Mouse (Mus musculus): ENCODE data around the gene Ano10. TPM values are rescaled to one million over a fixed set of nuclear protein-coding genes. Genes with fewer than 3 reads are reported as not detected.

Gene Ano10
- polyA plus RNA-seq, 1 experiment from 2014 or later, result 38.0 TPM

GRCm38 (mm10) chr9:122269256-122270041 is 24.8 kb downstream of the Ano10 start:
- peaks cover 66% of the 10 kb centered on the region for H3K36me3 ChIP-seq

GRCm38 (mm10) chr9:122265526-122266210 is 28.6 kb downstream of the Ano10 start:
- 86% methylated on average over 10 of the region's 10 CpGs for WGBS
- H3K4me1 ChIP-seq, result no peaks in the 10 kb centered on the region
- H3K9ac ChIP-seq, result no peak overlapping the region
- H3K27ac ChIP-seq, result no peak overlapping the region
- ATAC-seq (ENCODE audit: low FRiP score, low read depth), result no peak
- H3K36me3 ChIP-seq, result peaks cover 59% of the 10 kb centered on the region
- H3K9me3 ChIP-seq, result no peaks in the 10 kb centered on the region
- no peak overlapping the region for H3K4me3 ChIP-seq
- H3K4me2 ChIP-seq (replicated peaks), result no peak overlapping the region
- H3K27me3 ChIP-seq, result no peaks in the 10 kb centered on the region

More at GRCm38 (mm10) chr9:122269256-122270041, 24.8 kb downstream of the Ano10 start:
- no peak overlapping the region for H3K27ac ChIP-seq
- no peak overlapping the region for H3K4me3 ChIP-seq
- H3K9me3 ChIP-seq, result no peaks in the 10 kb centered on the region
- H3K9ac ChIP-seq, result no peak overlapping the region
- no peaks in the 10 kb centered on the region for H3K27me3 ChIP-seq
- H3K4me1 ChIP-seq, result no peaks in the 10 kb centered on the region
- ATAC-seq (ENCODE audit: low FRiP score, low read depth), result no peak
- no peak overlapping the region for H3K4me2 ChIP-seq (replicated peaks)
- 85% methylated on average over 3 of the region's 3 CpGs for WGBS

GRCm38 (mm10) chr9:122263140-122263539 is 31.1 kb downstream of the Ano10 start:
- no peaks in the 10 kb centered on the region for H3K4me1 ChIP-seq
- peaks cover 71% of the 10 kb centered on the region for H3K36me3 ChIP-seq
- no peak overlapping the region for H3K4me2 ChIP-seq (replicated peaks)
- no peak overlapping the region for H3K27ac ChIP-seq
- ATAC-seq (ENCODE audit: low FRiP score, low read depth), result no peak
- H3K9ac ChIP-seq, result no peak overlapping the region
- H3K4me3 ChIP-seq, result no peak overlapping the region
- H3K27me3 ChIP-seq, result no peaks in the 10 kb centered on the region
- H3K9me3 ChIP-seq, result no peaks in the 10 kb centered on the region

GRCm38 (mm10) chr9:122254386-122254785 is 39.8 kb downstream of the Ano10 start:
- Histone ChIP-seq H3K27me3 (no peaks in the 10 kb centered on the region), H3K4me2 (replicated peaks) (no peak overlapping the region), H3K9ac (no peak overlapping the region), H3K36me3 (peaks cover 77% of the 10 kb centered on the region), H3K27ac (no peak overlapping the region), H3K4me1 (peaks cover 5% of the 10 kb centered on the region; the same call in 1 of the 2 replicates), H3K9me3 (no peaks in the 10 kb centered on the region), H3K4me3 (no peak overlapping the region)
- WGBS, result 93% methylated on average over 3 of the region's 3 CpGs
- ATAC-seq (ENCODE audit: low FRiP score, low read depth), result no peak

- Histone ChIP-seq H3K27me3 (no peaks in the 10 kb centered on the region), H3K4me1 (peaks cover 15% of the 10 kb centered on the region), H3K9me3 (no peaks in the 10 kb centered on the region), H3K4me2 (replicated peaks) (no peak overlapping the region), H3K27ac (no peak overlapping the region), H3K36me3 (peaks cover 61% of the 10 kb centered on the region), H3K9ac (no peak overlapping the region), H3K4me3 (no peak overlapping the region)
- no peak for ATAC-seq (ENCODE audit: low FRiP score, low read depth)
- 86% methylated on average over 1 of the region's 1 CpGs for WGBS
These were observed 42.1 kb downstream of the Ano10 start for GRCm38 (mm10) chr9:122252113-122252512.

GRCm38 (mm10) chr9:122248168-122248567 is 46.1 kb downstream of the Ano10 start:
- no peak for ATAC-seq (ENCODE audit: low FRiP score, low read depth)
- 0 out of 2 replicates have a peak, but pooled peaks cover 2% of the 10 kb centered on the region for H3K27me3 ChIP-seq
- WGBS, result 41% methylated on average over 8 of the region's 8 CpGs
- H3K36me3 ChIP-seq, result peaks cover 47% of the 10 kb centered on the region
- H3K27ac ChIP-seq, result no peak overlapping the region
- H3K4me2 ChIP-seq (replicated peaks), result no peak overlapping the region
- H3K4me3 ChIP-seq, result no peak overlapping the region
- no peak overlapping the region for H3K9ac ChIP-seq
- peaks cover 15% of the 10 kb centered on the region for H3K4me1 ChIP-seq
- no peaks in the 10 kb centered on the region for H3K9me3 ChIP-seq

GRCm38 (mm10) chr9:122247430-122248027 is 46.7 kb downstream of the Ano10 start:
- H3K9me3 ChIP-seq, result no peaks in the 10 kb centered on the region
- 44% methylated on average over 13 of the region's 13 CpGs for WGBS
- H3K4me1 ChIP-seq, result peaks cover 20% of the 10 kb centered on the region
- no peak overlapping the region for H3K4me3 ChIP-seq
- no peak overlapping the region for H3K9ac ChIP-seq
- peak; percentile 30; the same call in 1 of the 2 replicates for ATAC-seq (ENCODE audit: low FRiP score, low read depth)
- no peak overlapping the region for H3K27ac ChIP-seq
- H3K4me2 ChIP-seq (replicated peaks), result no peak overlapping the region
- 0 out of 2 replicates have a peak, but pooled peaks cover 2% of the 10 kb centered on the region for H3K27me3 ChIP-seq
- H3K36me3 ChIP-seq, result peaks cover 42% of the 10 kb centered on the region

GRCm38 (mm10) chr9:122245879-122246278 is 48.3 kb downstream of the Ano10 start:
- peaks cover 27% of the 10 kb centered on the region for H3K4me1 ChIP-seq
- peaks cover 27% of the 10 kb centered on the region for H3K36me3 ChIP-seq
- no peak overlapping the region for H3K4me3 ChIP-seq
- ATAC-seq (ENCODE audit: low FRiP score, low read depth), result no peak
- no peak overlapping the region for H3K9ac ChIP-seq
- H3K9me3 ChIP-seq, result no peaks in the 10 kb centered on the region
- H3K4me2 ChIP-seq (replicated peaks), result no peak overlapping the region
- no peak overlapping the region for H3K27ac ChIP-seq
- H3K27me3 ChIP-seq, result 0 out of 2 replicates have a peak, but pooled peaks cover 2% of the 10 kb centered on the region
- 87% methylated on average over 8 of the region's 8 CpGs for WGBS

GRCm38 (mm10) chr9:122245471-122245870 is 48.8 kb downstream of the Ano10 start:
- no peak overlapping the region for H3K4me2 ChIP-seq (replicated peaks)
- H3K27ac ChIP-seq, result no peak overlapping the region
- no peak overlapping the region for H3K9ac ChIP-seq
- no peaks in the 10 kb centered on the region for H3K9me3 ChIP-seq
- no peak for ATAC-seq (ENCODE audit: low FRiP score, low read depth)
- peaks cover 23% of the 10 kb centered on the region for H3K36me3 ChIP-seq
- H3K4me1 ChIP-seq, result peaks cover 27% of the 10 kb centered on the region
- no peak overlapping the region for H3K4me3 ChIP-seq
- 0 out of 2 replicates have a peak, but pooled peaks cover 2% of the 10 kb centered on the region for H3K27me3 ChIP-seq
- 79% methylated on average over 4 of the region's 4 CpGs for WGBS

- WGBS, result 36% methylated on average over 2 of the region's 2 CpGs
- Histone ChIP-seq H3K27me3 (0 out of 2 replicates have a peak, but pooled peaks cover 2% of the 10 kb centered on the region), H3K27ac (no peak overlapping the region), H3K4me2 (replicated peaks) (no peak overlapping the region), H3K9me3 (no peaks in the 10 kb centered on the region), H3K9ac (no peak overlapping the region), H3K4me3 (no peak overlapping the region), H3K36me3 (peaks cover 23% of the 10 kb centered on the region), H3K4me1 (peaks cover 26% of the 10 kb centered on the region)
- ATAC-seq (ENCODE audit: low FRiP score, low read depth), result no peak
These were observed 49.4 kb downstream of the Ano10 start for GRCm38 (mm10) chr9:122244800-122245165.

- Histone ChIP-seq H3K4me1 (peaks cover 21% of the 10 kb centered on the region), H3K36me3 (peaks cover 24% of the 10 kb centered on the region), H3K27me3 (0 out of 2 replicates have a peak, but pooled peaks cover 2% of the 10 kb centered on the region), H3K9ac (no peak overlapping the region), H3K4me2 (replicated peaks) (no peak overlapping the region), H3K27ac (no peak overlapping the region), H3K4me3 (no peak overlapping the region), H3K9me3 (no peaks in the 10 kb centered on the region)
- 34% methylated on average over 4 of the region's 4 CpGs for WGBS
- no peak for ATAC-seq (ENCODE audit: low FRiP score, low read depth)
These were observed 50.0 kb downstream of the Ano10 start for GRCm38 (mm10) chr9:122244080-122244799.

Measured in limb, embryonic 13.5 days (tissue).